Mouse (Mus musculus): ENCODE measurements around the gene Nrxn2. TPM values are rescaled to one million over a fixed set of nuclear protein-coding genes. Genes with fewer than 3 reads are reported as not detected.
A peak's percentile ranks its signal among the peaks of the same experiment; 100 is the strongest.

Gene Nrxn2
- polyA plus RNA-seq, 1 experiment: 7.3 TPM

- Histone ChIP-seq H3K4me1 (ENCODE audit: control insufficient read depth, insufficient read depth, low read length) (no peaks in the 10 kb centered on the region), H3K4me3 (replicated peaks; ENCODE audit: extremely low read depth, low read depth, low read length) (no peak overlapping the region)
- TF ChIP-seq CTCF (IDR thresholded peaks at IDR 0.05; ENCODE audit: insufficient read depth, low read length) (no peak), POLR2A (IDR thresholded peaks at IDR 0.05; ENCODE audit: borderline replicate concordance, extremely low read depth, low read depth, low read length) (no peak)
- DNase-seq: no peak
- WGBS: 51% methylated on average over 19 of the region's 19 CpGs
Observed at GRCm38 (mm10) chr19:6420481-6421210, 2.1 kb downstream of the Nrxn2 start.

GRCm38 (mm10) chr19:6421211-6421590 is 2.7 kb downstream of the Nrxn2 start:
- no peak for TF ChIP-seq POLR2A (IDR thresholded peaks at IDR 0.05; ENCODE audit: borderline replicate concordance, extremely low read depth, low read depth, low read length)
- H3K4me3 ChIP-seq (replicated peaks; ENCODE audit: extremely low read depth, low read depth, low read length): no peak overlapping the region
- no peaks in the 10 kb centered on the region for H3K4me1 ChIP-seq (ENCODE audit: control insufficient read depth, insufficient read depth, low read length)
- 75% methylated on average over 9 of the region's 9 CpGs for WGBS
- no peak for DNase-seq

GRCm38 (mm10) chr19:6422014-6422413 is 3.5 kb downstream of the Nrxn2 start:
- no peaks in the 10 kb centered on the region for H3K4me1 ChIP-seq (ENCODE audit: control insufficient read depth, insufficient read depth, low read length)
- H3K4me3 ChIP-seq (replicated peaks; ENCODE audit: extremely low read depth, low read depth, low read length): no peak overlapping the region
- WGBS: 59% methylated on average over 7 of the region's 7 CpGs
- TF ChIP-seq POLR2A (IDR thresholded peaks at IDR 0.05; ENCODE audit: borderline replicate concordance, extremely low read depth, low read depth, low read length) (no peak), CTCF (IDR thresholded peaks at IDR 0.05; ENCODE audit: insufficient read depth, low read length) (no peak)
- no peak for DNase-seq

GRCm38 (mm10) chr19:6423241-6423640 is 4.7 kb downstream of the Nrxn2 start:
- no peaks in the 10 kb centered on the region for H3K4me1 ChIP-seq (ENCODE audit: control insufficient read depth, insufficient read depth, low read length)
- WGBS: 81% methylated on average over 16 of the region's 16 CpGs
- TF ChIP-seq CTCF (IDR thresholded peaks at IDR 0.05; ENCODE audit: insufficient read depth, low read length) (no peak), POLR2A (IDR thresholded peaks at IDR 0.05; ENCODE audit: borderline replicate concordance, extremely low read depth, low read depth, low read length) (no peak)
- no peak for DNase-seq
- H3K4me3 ChIP-seq (replicated peaks; ENCODE audit: extremely low read depth, low read depth, low read length): no peak overlapping the region

GRCm38 (mm10) chr19:6424137-6424881 is 5.8 kb downstream of the Nrxn2 start:
- TF ChIP-seq CTCF (IDR thresholded peaks at IDR 0.05; ENCODE audit: insufficient read depth, low read length) (no peak), POLR2A (IDR thresholded peaks at IDR 0.05; ENCODE audit: borderline replicate concordance, extremely low read depth, low read depth, low read length) (no peak)
- 55% methylated on average over 8 of the region's 8 CpGs for WGBS
- H3K4me1 ChIP-seq (ENCODE audit: control insufficient read depth, insufficient read depth, low read length): peaks cover 3% of the 10 kb centered on the region; the same call in 1 of the 2 replicates
- H3K4me3 ChIP-seq (replicated peaks; ENCODE audit: extremely low read depth, low read depth, low read length): no peak overlapping the region
- no peak for DNase-seq

GRCm38 (mm10) chr19:6425595-6425994 is 7.1 kb downstream of the Nrxn2 start:
- DNase-seq: no peak
- no peak overlapping the region for H3K4me3 ChIP-seq (replicated peaks; ENCODE audit: extremely low read depth, low read depth, low read length)
- H3K4me1 ChIP-seq (ENCODE audit: control insufficient read depth, insufficient read depth, low read length): peaks cover 3% of the 10 kb centered on the region; the same call in 1 of the 2 replicates
- WGBS: 60% methylated on average over 5 of the region's 5 CpGs
- TF ChIP-seq CTCF (IDR thresholded peaks at IDR 0.05; ENCODE audit: insufficient read depth, low read length) (no peak), POLR2A (IDR thresholded peaks at IDR 0.05; ENCODE audit: borderline replicate concordance, extremely low read depth, low read depth, low read length) (no peak)

GRCm38 (mm10) chr19:6426703-6427500 is 8.4 kb downstream of the Nrxn2 start:
- WGBS: 22% methylated on average over 13 of the region's 13 CpGs
- Histone ChIP-seq H3K4me3 (replicated peaks; ENCODE audit: extremely low read depth, low read depth, low read length) (no peak overlapping the region), H3K4me1 (ENCODE audit: control insufficient read depth, insufficient read depth, low read length) (peaks cover 3% of the 10 kb centered on the region; the same call in 1 of the 2 replicates)
- TF ChIP-seq CTCF (IDR thresholded peaks at IDR 0.05; ENCODE audit: insufficient read depth, low read length) (no peak), POLR2A (IDR thresholded peaks at IDR 0.05; ENCODE audit: borderline replicate concordance, extremely low read depth, low read depth, low read length) (no peak)
- peak; percentile 33 for DNase-seq

GRCm38 (mm10) chr19:6427653-6428434 is 9.3 kb downstream of the Nrxn2 start:
- peak; percentile 27 for DNase-seq
- Histone ChIP-seq H3K4me3 (replicated peaks; ENCODE audit: extremely low read depth, low read depth, low read length) (no peak overlapping the region), H3K4me1 (ENCODE audit: control insufficient read depth, insufficient read depth, low read length) (peaks cover 3% of the 10 kb centered on the region; the same call in 1 of the 2 replicates)
- no peak for TF ChIP-seq CTCF (IDR thresholded peaks at IDR 0.05; ENCODE audit: insufficient read depth, low read length)
- TF ChIP-seq POLR2A (IDR thresholded peaks at IDR 0.05; ENCODE audit: borderline replicate concordance, extremely low read depth, low read depth, low read length): no peak
- 2% methylated on average over 93 of the region's 94 CpGs for whole genome bisulfite sequencing

Measured in lung, adult 2 months (tissue).